Mouse (Mus musculus): ENCODE measurements around the gene Kdelr2.

The Kdelr2 gene

GRCm38 (mm10) chr5:143471165-143471546 lies 67.5 kb downstream of the Kdelr2 start:
- DNase-seq (ENCODE audit: low spot score in 2 of 2): no peak
